Mouse (Mus musculus) embryonic facial prominence, embryonic 11.5 days (tissue): Measurements from ENCODE around the gene Itgb6. TPM values are rescaled to one million over a fixed set of nuclear protein-coding genes. Genes with fewer than 3 reads are reported as not detected.

ENCODE experiments used
- ATAC-seq: fragments of 200-750 bp; cut with Nextera tagmentation; replicated peaks from 2 replicates; pipeline ENCODE4 v1.8.0; 2017; ENCODE audit warnings: low read depth; ENCODE audit not compliant: insufficient number of reproducible peaks, low FRiP score, low TSS enrichment
- DNase-seq: peaks from one replicate; pipeline ENCODE4 v3.0.0-alpha.2; 2015; ENCODE audit warnings: low spot score
- H3K27ac ChIP-seq: fragments of 300-500 bp; sonication (generic); replicated peaks from 2 replicates; pipeline ENCODE4 v1.5.1; 2014; ENCODE audit warnings: mild to moderate bottlenecking, low read depth, low read length, control low read depth
- H3K27me3 ChIP-seq: fragments of 300-500 bp; sonication (generic); 2 replicates; pipeline ENCODE4 v1.6.1; 2014; ENCODE audit warnings: mild to moderate bottlenecking, low read length, moderate library complexity, mixed read lengths; ENCODE audit not compliant: control insufficient read depth, insufficient read depth
- H3K36me3 ChIP-seq: fragments of 300-500 bp; sonication (generic); replicated peaks from 2 replicates; pipeline ENCODE4 v1.6.1; 2014; ENCODE audit warnings: low read depth, mild to moderate bottlenecking, low read length, moderate library complexity, mixed read lengths; ENCODE audit not compliant: control insufficient read depth, insufficient read depth
- H3K4me1 ChIP-seq: fragments of 300-500 bp; sonication (generic); 2 replicates; pipeline ENCODE4 v1.6.1; 2014; ENCODE audit warnings: low read length, mixed read lengths; ENCODE audit not compliant: control insufficient read depth, insufficient read depth
- H3K4me2 ChIP-seq: fragments of 300-500 bp; sonication (generic); 2 replicates; pipeline ENCODE4 v1.6.1; 2014; ENCODE audit warnings: low read depth, mild to moderate bottlenecking, control low read depth, low read length, moderate library complexity
- H3K4me3 ChIP-seq: fragments of 300-500 bp; sonication (generic); 2 replicates; pipeline ENCODE4 v1.5.1; 2014; ENCODE audit warnings: low read depth, low read length, control low read depth
- H3K9ac ChIP-seq: fragments of 300-500 bp; sonication (generic); replicated peaks from 2 replicates; pipeline ENCODE4 v1.6.1; 2014; ENCODE audit warnings: mild to moderate bottlenecking, control low read depth, low read length
- H3K9me3 ChIP-seq: fragments of 300-500 bp; sonication (generic); replicated peaks from 2 replicates; pipeline ENCODE4 v1.6.1; 2016; ENCODE audit warnings: mild to moderate bottlenecking, low read length, inconsistent platforms, mixed read lengths; ENCODE audit not compliant: control insufficient read depth
- WGBS: fragments of 180-500 bp; shearing (Covaris S2); extraction: QIAGEN DNeasy Blood & Tissue Kit; methylation state at CpG from one replicate; pipeline ENCODE4 v1.1.7; 2014; 5-methylcytosine and 5-hydroxymethylcytosine counted together
- polyA plus RNA-seq: library from polyadenylated mRNA; unstranded; fragments of >200 nt; fragmentation: Nextera tagmentation; extraction: Ambion mirVana; gene quantifications from 2 replicates; pipeline ENCODE4 v1.2.1, GENCODE M21; 2014

The Itgb6 gene
- polyA plus RNA-seq, 1 experiment from 2014 or later, result 1.9 TPM

- no peaks in the 10 kb centered on the region for H3K36me3 ChIP-seq
- H3K27me3 ChIP-seq, result no peaks in the 10 kb centered on the region
- ATAC-seq (no peak), DNase-seq (no peak)
- H3K9ac ChIP-seq, result no peak overlapping the region
- no peak overlapping the region for H3K4me3 ChIP-seq
- no peak overlapping the region for H3K27ac ChIP-seq
- H3K4me2 ChIP-seq, result no peak overlapping the region
- 44% methylated on average over 6 of the region's 6 CpGs for WGBS
- no peaks in the 10 kb centered on the region for H3K9me3 ChIP-seq
- no peaks in the 10 kb centered on the region for H3K4me1 ChIP-seq
Measured at GRCm38 (mm10) chr2:60712483-60712882, 10.0 kb downstream of the Itgb6 start.

DNA sequence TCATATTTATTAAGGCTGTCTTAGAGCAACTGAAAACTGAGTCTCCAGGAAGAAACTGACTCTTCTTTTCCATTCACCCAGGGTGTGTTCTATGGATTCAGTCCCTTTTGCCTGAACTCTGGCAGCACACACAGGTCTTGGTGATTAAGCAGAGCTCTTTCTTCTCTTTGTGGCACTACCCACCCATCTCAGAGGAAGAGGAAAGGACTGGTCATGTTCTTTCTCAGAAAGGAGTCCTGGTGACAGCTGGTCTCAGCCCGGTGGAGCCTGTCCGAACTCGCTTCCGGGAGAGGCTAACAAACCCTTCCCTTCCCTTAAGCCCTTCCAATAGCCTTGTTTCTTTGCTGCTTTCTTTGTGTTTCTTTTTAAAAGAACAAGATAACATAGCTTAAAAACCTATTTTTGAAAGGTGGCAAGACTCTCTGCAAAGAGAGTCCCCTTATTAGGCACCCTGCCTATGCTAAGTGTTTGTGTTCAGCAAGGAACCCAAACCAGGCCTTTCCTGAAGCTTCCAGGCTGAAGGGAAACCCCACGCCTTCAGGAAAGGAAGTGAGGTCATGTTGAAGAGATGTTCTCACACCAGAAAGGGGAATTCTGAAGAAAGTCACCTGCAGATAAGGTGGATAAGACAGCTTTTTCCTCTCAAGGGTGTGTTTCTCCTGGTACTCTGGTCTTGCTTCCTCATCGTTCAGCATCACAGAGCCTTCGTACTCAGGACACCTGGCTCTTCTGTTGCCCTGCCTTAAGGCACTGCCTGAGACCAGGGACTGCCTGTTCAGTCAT is 11.2 kb downstream of the Itgb6 start:
- 76% methylated on average over 7 of the region's 7 CpGs for WGBS
- DNase-seq (no peak), ATAC-seq (no peak)
- H3K4me1 ChIP-seq, result no peaks in the 10 kb centered on the region
- H3K27me3 ChIP-seq, result no peaks in the 10 kb centered on the region
- no peak overlapping the region for H3K9ac ChIP-seq
- no peaks in the 10 kb centered on the region for H3K9me3 ChIP-seq
- H3K27ac ChIP-seq, result no peak overlapping the region
- no peak overlapping the region for H3K4me3 ChIP-seq
- no peak overlapping the region for H3K4me2 ChIP-seq
- H3K36me3 ChIP-seq, result no peaks in the 10 kb centered on the region

DNA sequence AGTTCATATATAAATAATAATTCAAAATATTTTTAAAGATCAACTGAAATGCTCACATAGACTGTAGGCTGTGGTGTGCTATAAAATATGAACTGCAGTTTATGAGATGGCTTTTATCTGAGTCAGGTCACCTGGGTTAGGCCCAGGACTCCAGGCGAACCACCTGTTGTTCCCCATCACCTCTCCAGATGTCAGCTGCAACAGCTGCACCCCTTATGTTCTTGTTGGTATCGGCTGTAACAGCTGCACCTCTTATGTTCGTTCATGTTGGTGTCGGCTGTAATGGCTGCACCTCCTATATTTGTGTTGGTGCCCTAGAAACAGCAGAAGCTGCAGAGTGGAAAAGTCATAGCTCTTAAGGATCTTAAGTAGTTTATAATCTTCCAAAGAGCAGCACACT is 12.1 kb downstream of the Itgb6 start:
- ATAC-seq (no peak), DNase-seq (no peak)
- H3K36me3 ChIP-seq, result no peaks in the 10 kb centered on the region
- WGBS, result 87% methylated on average over 4 of the region's 4 CpGs
- no peak overlapping the region for H3K27ac ChIP-seq
- H3K4me1 ChIP-seq, result no peaks in the 10 kb centered on the region
- no peak overlapping the region for H3K4me2 ChIP-seq
- H3K9me3 ChIP-seq, result no peaks in the 10 kb centered on the region
- H3K27me3 ChIP-seq, result no peaks in the 10 kb centered on the region
- H3K9ac ChIP-seq, result no peak overlapping the region
- H3K4me3 ChIP-seq, result no peak overlapping the region

DNA sequence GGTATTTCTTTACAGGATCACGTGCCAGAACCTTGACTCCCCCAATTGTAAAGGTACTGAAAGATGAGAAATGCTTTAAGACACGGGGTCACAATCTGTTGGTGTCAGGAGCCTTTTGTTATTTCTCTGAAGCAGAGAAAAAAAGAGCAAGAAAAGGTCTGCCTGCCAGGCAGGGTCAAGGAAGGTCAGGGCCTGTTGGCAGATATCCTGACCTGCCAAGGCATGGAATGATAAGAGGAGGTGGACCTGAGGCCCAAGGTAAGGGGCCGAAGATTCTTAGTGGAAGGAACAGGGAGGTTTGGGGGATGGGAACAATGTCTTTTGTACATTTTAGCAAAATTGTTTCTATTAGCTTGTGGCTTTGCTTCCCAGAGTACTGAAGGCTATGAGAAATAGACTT is 13.8 kb downstream of the Itgb6 start:
- Histone ChIP-seq H3K36me3 (no peaks in the 10 kb centered on the region), H3K4me1 (no peaks in the 10 kb centered on the region), H3K9ac (no peak overlapping the region), H3K27ac (no peak overlapping the region), H3K27me3 (no peaks in the 10 kb centered on the region), H3K4me3 (no peak overlapping the region), H3K4me2 (no peak overlapping the region), H3K9me3 (no peaks in the 10 kb centered on the region)
- ATAC-seq, result no peak
- DNase-seq, result no peak
- WGBS, result 38% methylated on average over 3 of the region's 3 CpGs

DNA sequence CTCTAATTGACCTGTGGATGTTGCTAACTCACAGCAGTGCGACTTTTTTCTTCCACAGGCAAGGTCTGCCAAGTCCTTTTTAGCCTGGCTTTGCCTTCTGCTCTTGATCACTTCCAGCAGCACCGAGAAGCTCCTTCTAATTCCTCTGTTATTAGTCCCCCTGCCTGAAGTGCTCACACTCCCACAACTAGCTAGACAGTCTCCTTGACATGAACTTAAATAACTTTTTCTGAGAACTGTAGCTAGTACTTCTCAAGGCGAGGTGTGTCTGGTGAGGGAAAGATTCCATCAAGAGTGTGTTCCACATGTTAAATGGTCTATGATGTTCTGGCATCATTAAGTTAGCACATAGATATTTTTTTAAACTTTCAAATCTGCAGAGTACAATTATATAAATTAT is 15.6 kb downstream of the Itgb6 start:
- Histone ChIP-seq H3K27ac (no peak overlapping the region), H3K4me2 (no peak overlapping the region), H3K36me3 (no peaks in the 10 kb centered on the region), H3K4me1 (no peaks in the 10 kb centered on the region), H3K9me3 (no peaks in the 10 kb centered on the region), H3K9ac (no peak overlapping the region), H3K27me3 (no peaks in the 10 kb centered on the region), H3K4me3 (no peak overlapping the region)
- 75% methylated on average over 3 of the region's 3 CpGs for WGBS
- DNase-seq (no peak), ATAC-seq (no peak)

- no peaks in the 10 kb centered on the region for H3K36me3 ChIP-seq
- ATAC-seq (no peak), DNase-seq (no peak)
- no peak overlapping the region for H3K4me3 ChIP-seq
- H3K9ac ChIP-seq, result no peak overlapping the region
- H3K4me1 ChIP-seq, result no peaks in the 10 kb centered on the region
- H3K27ac ChIP-seq, result no peak overlapping the region
- H3K4me2 ChIP-seq, result no peak overlapping the region
- WGBS, result 90% methylated on average over 8 of the region's 8 CpGs
- no peaks in the 10 kb centered on the region for H3K27me3 ChIP-seq
- no peaks in the 10 kb centered on the region for H3K9me3 ChIP-seq
Measured at GRCm38 (mm10) chr2:60705426-60705825, 17.0 kb downstream of the Itgb6 start.

DNA sequence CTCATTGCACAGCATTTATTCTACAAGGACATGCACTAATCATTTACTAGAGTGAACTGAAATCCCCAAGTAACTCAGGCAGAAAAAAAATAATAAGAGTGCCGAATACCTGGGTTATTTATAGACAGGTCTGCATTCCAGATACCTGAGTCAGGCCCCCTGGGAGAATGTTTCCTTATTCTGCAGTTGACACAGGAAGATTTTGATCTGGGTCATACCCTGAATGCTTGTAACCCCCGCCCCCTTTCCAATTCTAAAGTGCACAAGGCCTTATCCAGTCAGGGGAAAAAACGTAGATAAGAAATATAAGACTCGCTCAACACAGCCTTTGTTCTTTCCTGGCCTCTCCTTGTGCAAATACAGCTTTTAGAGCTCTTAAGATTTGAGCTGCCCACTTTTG is 19.1 kb downstream of the Itgb6 start:
- Histone ChIP-seq H3K9me3 (no peaks in the 10 kb centered on the region), H3K27ac (no peak overlapping the region), H3K4me3 (no peak overlapping the region), H3K9ac (no peak overlapping the region), H3K27me3 (no peaks in the 10 kb centered on the region), H3K36me3 (no peaks in the 10 kb centered on the region), H3K4me1 (no peaks in the 10 kb centered on the region), H3K4me2 (no peak overlapping the region)
- WGBS, result 56% methylated on average over 4 of the region's 4 CpGs
- ATAC-seq (no peak), DNase-seq (no peak)

DNA sequence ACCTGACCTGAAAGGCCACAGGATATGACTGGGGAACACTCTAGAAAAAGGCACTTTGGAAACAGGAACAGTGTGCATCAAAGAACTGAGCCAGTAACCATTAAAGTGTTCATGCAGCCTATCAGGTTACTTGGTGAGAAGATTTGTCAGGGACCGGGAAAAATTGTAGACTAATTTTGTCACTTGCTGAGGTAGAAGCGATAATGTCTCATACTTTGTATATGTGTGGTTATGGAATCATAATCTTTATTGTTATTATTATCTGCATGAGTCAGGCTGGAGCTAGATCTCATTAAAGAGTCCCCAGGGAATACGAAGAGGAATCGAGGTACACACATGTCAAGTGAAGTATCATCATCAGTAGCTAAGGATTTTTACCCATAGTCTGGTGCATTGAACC is 21.5 kb downstream of the Itgb6 start:
- 89% methylated on average over 4 of the region's 4 CpGs for WGBS
- Histone ChIP-seq H3K4me3 (no peak overlapping the region), H3K27ac (no peak overlapping the region), H3K4me1 (no peaks in the 10 kb centered on the region), H3K9me3 (no peaks in the 10 kb centered on the region), H3K27me3 (no peaks in the 10 kb centered on the region), H3K4me2 (no peak overlapping the region), H3K9ac (no peak overlapping the region), H3K36me3 (no peaks in the 10 kb centered on the region)
- ATAC-seq (no peak), DNase-seq (no peak)
